Comparison of ENCODE assay signal across 8 mouse cellular contexts in the genomic region with DNA sequence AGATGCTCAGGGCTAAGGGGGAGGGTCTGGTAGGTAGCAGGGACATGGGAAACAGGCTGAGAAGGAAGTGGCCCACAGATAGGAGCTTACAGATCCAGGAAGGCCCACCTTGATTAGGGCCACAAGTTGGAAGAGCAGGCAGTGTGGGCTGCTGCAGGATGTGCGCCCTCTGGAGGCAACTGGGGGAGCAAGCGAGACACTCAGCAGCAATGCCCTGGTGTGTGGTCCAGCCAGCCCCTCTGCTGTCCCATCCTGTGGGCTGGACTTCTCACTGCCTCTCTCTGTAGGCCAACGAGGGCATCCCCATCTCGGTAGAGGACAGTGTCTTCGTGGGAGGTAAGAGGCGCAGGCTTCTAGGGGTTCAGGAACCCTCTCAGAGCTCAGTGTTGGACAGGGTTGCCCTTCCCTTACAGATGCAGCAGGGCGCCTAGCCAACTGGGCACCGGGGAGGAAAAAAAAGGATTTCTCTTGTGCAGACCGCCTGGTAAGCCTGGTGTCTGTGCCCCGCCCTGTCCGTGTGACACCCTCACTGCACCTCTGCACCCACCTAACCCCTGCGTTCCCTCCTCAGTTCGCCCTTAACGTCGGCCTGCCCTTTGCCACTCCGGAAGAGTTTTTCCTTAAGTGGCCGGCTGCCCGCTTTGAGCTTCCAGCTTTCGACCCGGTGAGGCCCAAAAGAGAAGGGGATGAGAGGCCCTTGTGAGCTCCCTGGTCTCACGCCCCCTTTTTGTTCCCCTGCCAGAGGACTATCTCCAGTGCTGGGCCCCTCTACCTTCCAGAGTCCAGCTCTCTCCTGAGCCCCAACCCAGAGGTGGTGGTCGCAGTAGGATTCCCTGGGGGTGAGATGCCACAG. TPM values are rescaled to one million over a fixed set of nuclear protein-coding genes. Genes with fewer than 3 reads are reported as not detected.
DNase-seq lines count a peak whose midpoint lies in the region; ATAC-seq lines count a peak whose summit lies in the region.

No protein-coding gene starts in this region.

- peak overlapping the region; percentile 20; the same call in 1 of the 2 replicates for H3K27ac ChIP-seq in heart, embryonic 13.5 days (replicated peaks)
- H3K27ac ChIP-seq in heart, embryonic 12.5 days (ENCODE audit: poor library complexity, severe bottlenecking): no peak overlapping the region
- H3K27ac ChIP-seq in embryonic facial prominence, embryonic 12.5 days: peak overlapping the region; percentile 43; the same call in 1 of the 2 replicates
- peak overlapping the region; percentile 68 for H3K27ac ChIP-seq in limb, embryonic 15.5 days
- H3K27ac ChIP-seq in midbrain, embryonic 14.5 days (replicated peaks; ENCODE audit: low read depth, low read length): 0 out of 2 replicates have a peak overlapping the region, but pooled peaks have one; percentile 41

- H3K36me3 ChIP-seq in heart, embryonic 13.5 days: peaks cover 59% of the 10 kb centered on the region
- H3K36me3 ChIP-seq in heart, embryonic 12.5 days: peaks cover 52% of the 10 kb centered on the region
- H3K36me3 ChIP-seq in embryonic facial prominence, embryonic 12.5 days: peaks cover 45% of the 10 kb centered on the region
- peaks cover 45% of the 10 kb centered on the region for H3K36me3 ChIP-seq in limb, embryonic 15.5 days
- H3K36me3 ChIP-seq in midbrain, embryonic 14.5 days (ENCODE audit: control insufficient read depth, insufficient read depth, low read length): peaks cover 49% of the 10 kb centered on the region

- peak; percentile 50 for DNase-seq in T-cell, adult 2 months (ENCODE audit: low spot score)
- peak; percentile 84 for DNase-seq in midbrain, embryonic 14.5 days
- DNase-seq in spleen, postnatal 4 days (ENCODE audit: low spot score in 2 of 2): peak; percentile 76 to 92

- no peaks in the 10 kb centered on the region for H3K27me3 ChIP-seq in heart, embryonic 13.5 days (replicated peaks)
- no peaks in the 10 kb centered on the region for H3K27me3 ChIP-seq in heart, embryonic 12.5 days (replicated peaks)
- no peaks in the 10 kb centered on the region for H3K27me3 ChIP-seq in embryonic facial prominence, embryonic 12.5 days
- no peaks in the 10 kb centered on the region for H3K27me3 ChIP-seq in limb, embryonic 15.5 days
- H3K27me3 ChIP-seq in midbrain, embryonic 14.5 days (ENCODE audit: control insufficient read depth, insufficient read depth, low read length): no peaks in the 10 kb centered on the region

- peak overlapping the region; percentile 44; the same call in 1 of the 2 replicates for H3K9ac ChIP-seq in heart, embryonic 13.5 days
- no peak overlapping the region for H3K9ac ChIP-seq in heart, embryonic 12.5 days
- no peak overlapping the region for H3K9ac ChIP-seq in embryonic facial prominence, embryonic 12.5 days
- H3K9ac ChIP-seq in limb, embryonic 15.5 days: no peak overlapping the region
- H3K9ac ChIP-seq in midbrain, embryonic 14.5 days (replicated peaks; ENCODE audit: low read length): no peak overlapping the region

- H3K4me2 ChIP-seq in heart, embryonic 13.5 days: no peak overlapping the region
- H3K4me2 ChIP-seq in heart, embryonic 12.5 days: no peak overlapping the region
- H3K4me2 ChIP-seq in embryonic facial prominence, embryonic 12.5 days (replicated peaks): no peak overlapping the region
- no peak overlapping the region for H3K4me2 ChIP-seq in limb, embryonic 15.5 days
- peak overlapping the region; percentile 17; the same call in 1 of the 2 replicates for H3K4me2 ChIP-seq in midbrain, embryonic 14.5 days (ENCODE audit: low read length)

- peaks cover 56% of the 10 kb centered on the region for H3K4me1 ChIP-seq in heart, embryonic 13.5 days
- H3K4me1 ChIP-seq in heart, embryonic 12.5 days (replicated peaks): peaks cover 53% of the 10 kb centered on the region
- H3K4me1 ChIP-seq in embryonic facial prominence, embryonic 12.5 days: peaks cover 36% of the 10 kb centered on the region
- peaks cover 60% of the 10 kb centered on the region for H3K4me1 ChIP-seq in limb, embryonic 15.5 days
- H3K4me1 ChIP-seq in midbrain, embryonic 14.5 days (ENCODE audit: control insufficient read depth, insufficient read depth, low read length): peaks cover 14% of the 10 kb centered on the region

- no peaks in the 10 kb centered on the region for H3K9me3 ChIP-seq in heart, embryonic 13.5 days
- H3K9me3 ChIP-seq in heart, embryonic 12.5 days (replicated peaks): no peaks in the 10 kb centered on the region
- no peaks in the 10 kb centered on the region for H3K9me3 ChIP-seq in embryonic facial prominence, embryonic 12.5 days
- no peaks in the 10 kb centered on the region for H3K9me3 ChIP-seq in limb, embryonic 15.5 days
- no peaks in the 10 kb centered on the region for H3K9me3 ChIP-seq in midbrain, embryonic 14.5 days (ENCODE audit: control insufficient read depth, low read length)

- ATAC-seq in heart, embryonic 13.5 days (ENCODE audit: extremely low read depth, insufficient number of reproducible peaks, low FRiP score, low TSS enrichment): no peak
- no peak for ATAC-seq in heart, embryonic 12.5 days (ENCODE audit: insufficient number of reproducible peaks, low FRiP score)
- ATAC-seq in embryonic facial prominence, embryonic 12.5 days (ENCODE audit: insufficient number of reproducible peaks, insufficient read depth, low FRiP score, low TSS enrichment): no peak
- ATAC-seq in hematopoietic stem cell, adult 5-6 weeks (replicated peaks in 1 of 2; ENCODE audit: insufficient read depth in 1 of 2, low FRiP score in 2 of 2, low TSS enrichment in 1 of 2, low read depth in 1 of 2, poor library complexity in 2 of 2, severe bottlenecking in 2 of 2): peak; percentile 30 to 36; a peak in 1 of 4 replicates
- ATAC-seq in limb, embryonic 15.5 days (ENCODE audit: insufficient number of reproducible peaks, low FRiP score, low TSS enrichment, low read depth): no peak
- peak; percentile 25; the same call in 1 of the 2 replicates for ATAC-seq in midbrain, embryonic 14.5 days (ENCODE audit: low FRiP score, low TSS enrichment)

- H3K4me3 ChIP-seq in heart, embryonic 13.5 days: peak overlapping the region; percentile 6; the same call in 1 of the 2 replicates
- no peak overlapping the region for H3K4me3 ChIP-seq in heart, embryonic 12.5 days
- H3K4me3 ChIP-seq in embryonic facial prominence, embryonic 12.5 days: no peak overlapping the region
- H3K4me3 ChIP-seq in limb, embryonic 15.5 days: no peak overlapping the region
- no peak overlapping the region for H3K4me3 ChIP-seq in midbrain, embryonic 14.5 days (replicated peaks; ENCODE audit: low read depth, low read length)

- 57% methylated on average over 22 of the region's 22 CpGs for WGBS in heart, embryonic 13.5 days
- WGBS in heart, embryonic 12.5 days: 62% methylated on average over 22 of the region's 22 CpGs
- 63% methylated on average over 22 of the region's 22 CpGs for WGBS in embryonic facial prominence, embryonic 12.5 days
- 59% methylated on average over 22 of the region's 22 CpGs for WGBS in limb, embryonic 15.5 days
- 59% methylated on average over 22 of the region's 22 CpGs for WGBS in midbrain, embryonic 14.5 days

RNA-seq across cellular contexts. Expression of a gene that starts 3.9 kb away (rescaled TPM):
- polyA plus RNA-seq in heart, embryonic 13.5 days (2015; fragmentation: Nextera tagmentation; extraction: Ambion mirVana): 24.0 and 24.3 TPM in 2 replicates
- polyA plus RNA-seq in heart, embryonic 12.5 days (2016; fragmentation: Nextera tagmentation; extraction: Ambion mirVana): 23.3 and 27.0 TPM in 2 replicates
- 29.0 and 30.4 TPM in 2 replicates for polyA plus RNA-seq in embryonic facial prominence, embryonic 12.5 days (2016; fragmentation: Nextera tagmentation; extraction: Ambion mirVana)
- 27.8 and 30.0 TPM in 2 replicates for total RNA-seq in hematopoietic stem cell, adult 5-6 weeks (2017)
- polyA plus RNA-seq in limb, embryonic 15.5 days (2015; fragmentation: Nextera tagmentation; extraction: Ambion mirVana): 29.7 and 29.8 TPM in 2 replicates
- 28.8 and 30.4 TPM in 2 replicates for polyA plus RNA-seq in midbrain, embryonic 14.5 days (2014; fragmentation: Nextera tagmentation; extraction: Ambion mirVana)

RNA-seq across cellular contexts. Expression of a gene that starts 8.8 kb away (rescaled TPM):
- 256 and 266 TPM in 2 replicates for polyA plus RNA-seq in heart, embryonic 13.5 days (2015; fragmentation: Nextera tagmentation; extraction: Ambion mirVana)
- 308 and 321 TPM in 2 replicates for polyA plus RNA-seq in heart, embryonic 12.5 days (2016; fragmentation: Nextera tagmentation; extraction: Ambion mirVana)
- polyA plus RNA-seq in embryonic facial prominence, embryonic 12.5 days (2016; fragmentation: Nextera tagmentation; extraction: Ambion mirVana): 696 and 750 TPM in 2 replicates
- 41.8 and 54.1 TPM in 2 replicates for total RNA-seq in hematopoietic stem cell, adult 5-6 weeks (2017)
- 286 and 373 TPM in 2 replicates for polyA plus RNA-seq in limb, embryonic 15.5 days (2015; fragmentation: Nextera tagmentation; extraction: Ambion mirVana)
- polyA plus RNA-seq in midbrain, embryonic 14.5 days (2014; fragmentation: Nextera tagmentation; extraction: Ambion mirVana): 480 and 508 TPM in 2 replicates

RNA-seq across cellular contexts. Expression of a gene that starts 11.9 kb away (rescaled TPM):
- polyA plus RNA-seq in heart, embryonic 13.5 days (2015; fragmentation: Nextera tagmentation; extraction: Ambion mirVana): 56.1 and 57.0 TPM in 2 replicates
- polyA plus RNA-seq in heart, embryonic 12.5 days (2016; fragmentation: Nextera tagmentation; extraction: Ambion mirVana): 60.0 and 61.2 TPM in 2 replicates
- 94.3 and 105 TPM in 2 replicates for polyA plus RNA-seq in embryonic facial prominence, embryonic 12.5 days (2016; fragmentation: Nextera tagmentation; extraction: Ambion mirVana)
- 21.6 and 29.3 TPM in 2 replicates for total RNA-seq in hematopoietic stem cell, adult 5-6 weeks (2017)
- polyA plus RNA-seq in limb, embryonic 15.5 days (2015; fragmentation: Nextera tagmentation; extraction: Ambion mirVana): 82.6 and 89.6 TPM in 2 replicates
- 107 and 122 TPM in 2 replicates for polyA plus RNA-seq in midbrain, embryonic 14.5 days (2014; fragmentation: Nextera tagmentation; extraction: Ambion mirVana)

RNA-seq across cellular contexts. Expression of a gene that starts 12.0 kb away (rescaled TPM):
- 96.5 and 101 TPM in 2 replicates for polyA plus RNA-seq in heart, embryonic 13.5 days (2015; fragmentation: Nextera tagmentation; extraction: Ambion mirVana)
- polyA plus RNA-seq in heart, embryonic 12.5 days (2016; fragmentation: Nextera tagmentation; extraction: Ambion mirVana): 105 and 108 TPM in 2 replicates
- 116 and 120 TPM in 2 replicates for polyA plus RNA-seq in embryonic facial prominence, embryonic 12.5 days (2016; fragmentation: Nextera tagmentation; extraction: Ambion mirVana)
- 32.6 and 38.0 TPM in 2 replicates for total RNA-seq in hematopoietic stem cell, adult 5-6 weeks (2017)
- 118 and 124 TPM in 2 replicates for polyA plus RNA-seq in limb, embryonic 15.5 days (2015; fragmentation: Nextera tagmentation; extraction: Ambion mirVana)
- 61.9 and 63.7 TPM in 2 replicates for polyA plus RNA-seq in midbrain, embryonic 14.5 days (2014; fragmentation: Nextera tagmentation; extraction: Ambion mirVana)

RNA-seq across cellular contexts. Expression of a gene that starts 31.7 kb away (rescaled TPM):
- polyA plus RNA-seq in heart, embryonic 13.5 days (2015; fragmentation: Nextera tagmentation; extraction: Ambion mirVana): 72.6 and 73.1 TPM in 2 replicates
- polyA plus RNA-seq in heart, embryonic 12.5 days (2016; fragmentation: Nextera tagmentation; extraction: Ambion mirVana): 76.8 and 81.2 TPM in 2 replicates
- polyA plus RNA-seq in embryonic facial prominence, embryonic 12.5 days (2016; fragmentation: Nextera tagmentation; extraction: Ambion mirVana): 113 and 123 TPM in 2 replicates
- 6.7 and 11.8 TPM in 2 replicates for total RNA-seq in hematopoietic stem cell, adult 5-6 weeks (2017)
- 103 and 109 TPM in 2 replicates for polyA plus RNA-seq in limb, embryonic 15.5 days (2015; fragmentation: Nextera tagmentation; extraction: Ambion mirVana)
- polyA plus RNA-seq in midbrain, embryonic 14.5 days (2014; fragmentation: Nextera tagmentation; extraction: Ambion mirVana): 114 and 128 TPM in 2 replicates

Comparison
In these comparisons a context has a peak if more than half of its experiments do, and no peak if none do; other contexts are left out.
1. ATAC-seq: peak in hematopoietic stem cell, adult 5-6 weeks (2 of 2) and midbrain, embryonic 14.5 days (single experiment); none in heart, embryonic 13.5 days (single experiment), heart, embryonic 12.5 days (single experiment), embryonic facial prominence, embryonic 12.5 days (single experiment) and limb, embryonic 15.5 days (single experiment).
2. Peak in every context shown above with its lines, with median percentiles within 50 percentile points of each other: DNase-seq.